Comparison of ENCODE assay signal across 27 mouse cellular contexts in genomic region chr4:121074250-121074649, GRCm38 (mm10). TPM values are rescaled to one million over a fixed set of nuclear protein-coding genes. Genes with fewer than 3 reads are reported as not detected.
"Had no signal": no experiment of that assay in that cellular context is flagged by ENCODE, and none has a peak within 500 bp of the region (broad histone marks: within the 10 kb centered on the region; RNA-seq: fewer than 3 reads in every experiment).

No protein-coding gene starts in this region.

- H3K9me3 ChIP-seq: limb, embryonic 12.5 days; limb, embryonic 15.5 days; midbrain, embryonic 12.5 days; midbrain, embryonic 15.5 days; neural tube, embryonic 12.5 days; neural tube, embryonic 15.5 days; stomach, embryonic 15.5 days had no signal

- DNase-seq: kidney, postnatal 36 days; left cerebral cortex, postnatal 4 days; liver, postnatal 0 days; lung, embryonic 14.5 days; right cerebral cortex, adult 18-20 months; right cerebral cortex, postnatal 14 days; right cerebral cortex, postnatal 4 days; thymus, adult 2 months; thymus, postnatal 14 days; thymus, postnatal 4 days had no signal

- H3K27me3 ChIP-seq: limb, embryonic 12.5 days; limb, embryonic 15.5 days; midbrain, embryonic 12.5 days; midbrain, embryonic 15.5 days; neural tube, embryonic 12.5 days; neural tube, embryonic 15.5 days; stomach, embryonic 15.5 days had no signal

- H3K27ac ChIP-seq: kidney, postnatal 0 days; limb, embryonic 12.5 days; limb, embryonic 15.5 days; liver, embryonic 14.5 days; macrophage; midbrain, embryonic 12.5 days; midbrain, embryonic 15.5 days; neural tube, embryonic 12.5 days; neural tube, embryonic 15.5 days; stomach, embryonic 15.5 days had no signal

- H3K4me1 ChIP-seq: limb, embryonic 12.5 days; limb, embryonic 15.5 days; midbrain, embryonic 12.5 days; midbrain, embryonic 15.5 days; neural tube, embryonic 12.5 days; neural tube, embryonic 15.5 days; stomach, embryonic 15.5 days had no signal

- H3K4me3 ChIP-seq: limb, embryonic 12.5 days; limb, embryonic 15.5 days; midbrain, embryonic 12.5 days; midbrain, embryonic 15.5 days; neural tube, embryonic 12.5 days; neural tube, embryonic 15.5 days; stomach, embryonic 15.5 days had no signal

- H3K9ac ChIP-seq: limb, embryonic 12.5 days; limb, embryonic 15.5 days; liver, embryonic 14.5 days; liver, postnatal 0 days; lung, embryonic 14.5 days; midbrain, embryonic 12.5 days; midbrain, embryonic 15.5 days; neural tube, embryonic 12.5 days; neural tube, embryonic 15.5 days; stomach, embryonic 15.5 days had no signal

- H3K36me3 ChIP-seq: stomach, embryonic 15.5 days had no signal

- H3K4me2 ChIP-seq: limb, embryonic 12.5 days; limb, embryonic 15.5 days; liver, embryonic 11.5 days; lung, embryonic 14.5 days; midbrain, embryonic 12.5 days; midbrain, embryonic 15.5 days; neural tube, embryonic 12.5 days; neural tube, embryonic 15.5 days; stomach, embryonic 15.5 days had no signal

RNA-seq across cellular contexts. Expression of gene Tmco2, which starts 34.8 kb away (rescaled TPM):
- total RNA-seq: layer of hippocampus, adult 8-10 months; layer of hippocampus, postnatal 10 days; left cerebral cortex, postnatal 14 days; left cerebral cortex, postnatal 4 days; megakaryocyte, adult 5-6 weeks had no signal
- polyA plus RNA-seq: kidney, embryonic 14.5 days; kidney, postnatal 0 days; limb, embryonic 12.5 days; limb, embryonic 15.5 days; liver, embryonic 11.5 days; liver, embryonic 14.5 days; liver, postnatal 0 days; lung, embryonic 14.5 days; lung, postnatal 0 days; macrophage; midbrain, embryonic 12.5 days; neural tube, embryonic 12.5 days; neural tube, embryonic 15.5 days; stomach, embryonic 15.5 days; thymus, adult 2 months had no signal

RNA-seq across cellular contexts. Expression of gene Col9a2, which starts 35.1 kb away (rescaled TPM):
- total RNA-seq: megakaryocyte, adult 5-6 weeks had no signal
